8 mouse cellular contexts compared by ENCODE assay signal in genomic region chr4:137993291-137993758, GRCm38 (mm10). TPM values are rescaled to one million over a fixed set of nuclear protein-coding genes. Genes with fewer than 3 reads are reported as not detected.
DNase-seq lines count a peak whose midpoint lies in the region; ATAC-seq and TF ChIP-seq lines count a peak whose summit lies in the region.

No protein-coding gene starts in this region.

- H3K4me1 ChIP-seq in CH12.LX (ENCODE audit: control insufficient read depth in 1 of 2, insufficient read depth in 2 of 2): peaks cover 4 to 24% of the 10 kb centered on the region in 2 experiments
- H3K4me1 ChIP-seq in forebrain, embryonic 12.5 days: peaks cover 35% of the 10 kb centered on the region
- H3K4me1 ChIP-seq in liver, postnatal 0 days (ENCODE audit: insufficient read depth): peaks cover 22% of the 10 kb centered on the region
- peaks cover 23% of the 10 kb centered on the region for H3K4me1 ChIP-seq in neural tube, embryonic 14.5 days (ENCODE audit: control insufficient read depth, insufficient read depth, low read length)

- TF ChIP-seq CTCF in CH12.LX (conservative IDR thresholded peaks at IDR 0.05 in 1 of 2, IDR thresholded peaks at IDR 0.05 in 1 of 2; ENCODE audit: low read depth in 2 of 2, low read length in 2 of 2): no peak
- 0 out of 2 replicates have a peak, but pooled peaks have one; percentile 3 for TF ChIP-seq CTCF in liver, postnatal 0 days (IDR thresholded peaks at IDR 0.05; ENCODE audit: low read depth)

- peak; percentile 94 for ATAC-seq in forebrain, embryonic 12.5 days (ENCODE audit: low FRiP score)
- ATAC-seq in liver, postnatal 0 days: peak; percentile 93
- ATAC-seq in neural tube, embryonic 14.5 days (ENCODE audit: low read depth): peak; percentile 94

- peak overlapping the region; percentile 93 for H3K9ac ChIP-seq in CH12.LX (ENCODE audit: insufficient read depth, low read depth)
- H3K9ac ChIP-seq in forebrain, embryonic 12.5 days: peak overlapping the region; percentile 100
- peak overlapping the region; percentile 96 for H3K9ac ChIP-seq in liver, postnatal 0 days (replicated peaks)
- H3K9ac ChIP-seq in neural tube, embryonic 14.5 days (replicated peaks; ENCODE audit: low read depth, low read length): peak overlapping the region; percentile 98

- DNase-seq in CH12.LX (ENCODE audit: extremely low read depth): peak; percentile 89
- DNase-seq in c-Kit-positive CD71-positive TER-119-positive erythroid progenitor cells, embryonic 14.5 days (ENCODE audit: low spot score): peak; percentile 93
- DNase-seq in heart, postnatal 10 days: peak; percentile 100
- DNase-seq in large intestine, adult 2 months (ENCODE audit: low read depth, low spot score): peak; percentile 90
- DNase-seq in liver, postnatal 0 days: peak; percentile 97
- peak; percentile 100 for DNase-seq in testis, postnatal 10 days (ENCODE audit: low spot score)

- TF ChIP-seq RAD21 in CH12.LX (IDR thresholded peaks at IDR 0.05; ENCODE audit: low read depth, low read length): no peak

- in situ Hi-C loops in CH12.LX (cut with MboI; ENCODE audit: low pct_ligation_motif_present, low pct_unique_long_range_greater_than_20kb, low sequenced_read_pairs): no loop called here

- peak overlapping the region; percentile 44 to 93 (median 72) for H3K4me3 ChIP-seq in CH12.LX (replicated peaks in 1 of 3; ENCODE audit: low read depth in 2 of 3, low read length in 2 of 3, poor library complexity in 1 of 3)
- H3K4me3 ChIP-seq in forebrain, embryonic 12.5 days (replicated peaks): peak overlapping the region; percentile 100
- H3K4me3 ChIP-seq in liver, postnatal 0 days (ENCODE audit: low read depth, low read length): peak overlapping the region; percentile 84
- peak overlapping the region; percentile 91 for H3K4me3 ChIP-seq in neural tube, embryonic 14.5 days (ENCODE audit: low read depth, low read length)

- H3K27ac ChIP-seq in CH12.LX (ENCODE audit: insufficient read depth, low read depth): peak overlapping the region; percentile 66
- H3K27ac ChIP-seq in forebrain, embryonic 12.5 days: peak overlapping the region; percentile 97
- H3K27ac ChIP-seq in liver, postnatal 0 days (ENCODE audit: low read depth): peak overlapping the region; percentile 90
- H3K27ac ChIP-seq in neural tube, embryonic 14.5 days (ENCODE audit: low read depth, low read length): peak overlapping the region; percentile 97

- H3K27me3 ChIP-seq in CH12.LX (replicated peaks): peaks cover 6% of the 10 kb centered on the region
- peaks cover 5% of the 10 kb centered on the region for H3K27me3 ChIP-seq in forebrain, embryonic 12.5 days
- H3K27me3 ChIP-seq in liver, postnatal 0 days (ENCODE audit: insufficient read depth, low read length): peaks cover 7% of the 10 kb centered on the region; the same call in 1 of the 2 replicates
- 0 out of 2 replicates have a peak, but pooled peaks cover 3% of the 10 kb centered on the region for H3K27me3 ChIP-seq in neural tube, embryonic 14.5 days (ENCODE audit: control insufficient read depth, insufficient read depth, low read length)

- peaks cover 36% of the 10 kb centered on the region for H3K79me2 ChIP-seq in CH12.LX (replicated peaks; ENCODE audit: control insufficient read depth, extremely low read depth, insufficient read depth, poor library complexity, severe bottlenecking)

- TF ChIP-seq EP300 in CH12.LX (IDR thresholded peaks at IDR 0.05; ENCODE audit: low read length): no peak
- TF ChIP-seq EP300 in liver, postnatal 0 days (IDR thresholded peaks at IDR 0.05; ENCODE audit: low read depth): no peak

- peak; percentile 93 for TF ChIP-seq POLR2A in CH12.LX (IDR thresholded peaks at IDR 0.05; ENCODE audit: low read depth, low read length)

- dilution Hi-C loops in CH12.LX (cut with MboI; ENCODE audit: extremely low pct_ligation_motif_present, extremely low pct_unique_long_range_greater_than_20kb, low sequenced_read_pairs): no loop called here

- WGBS in forebrain, embryonic 12.5 days: under 1% methylated on average over 44 of the region's 59 CpGs
- WGBS in large intestine, adult 2 months: under 1% methylated on average over 57 of the region's 59 CpGs
- under 1% methylated on average over 38 of the region's 59 CpGs for WGBS in liver, postnatal 0 days (ENCODE audit: insufficient replicate concordance)
- WGBS in neural tube, embryonic 14.5 days: under 1% methylated on average over 47 of the region's 59 CpGs

- intact Hi-C loops in heart, postnatal 10 days (cut with DNase I): no loop called here

- peaks cover 12 to 26% of the 10 kb centered on the region in 2 experiments for H3K36me3 ChIP-seq in CH12.LX (replicated peaks in 1 of 2; ENCODE audit: control insufficient read depth in 1 of 2, insufficient read depth in 1 of 2, low read length in 1 of 2)
- H3K36me3 ChIP-seq in forebrain, embryonic 12.5 days (replicated peaks): peaks cover 17% of the 10 kb centered on the region
- peaks cover 14% of the 10 kb centered on the region for H3K36me3 ChIP-seq in liver, postnatal 0 days (replicated peaks; ENCODE audit: insufficient read depth, low read length)
- H3K36me3 ChIP-seq in neural tube, embryonic 14.5 days (ENCODE audit: control insufficient read depth, insufficient read depth, low read length): peaks cover 5% of the 10 kb centered on the region; the same call in 1 of the 2 replicates

- no peak overlapping the region for H3K4me2 ChIP-seq in CH12.LX (ENCODE audit: insufficient read depth, low read depth, poor library complexity, severe bottlenecking)
- H3K4me2 ChIP-seq in forebrain, embryonic 12.5 days: peak overlapping the region; percentile 77
- H3K4me2 ChIP-seq in liver, postnatal 0 days (ENCODE audit: low read depth, low read length): peak overlapping the region; percentile 80
- H3K4me2 ChIP-seq in neural tube, embryonic 14.5 days (ENCODE audit: low read depth, low read length): peak overlapping the region; percentile 84

- H3K9me3 ChIP-seq in CH12.LX (replicated peaks; ENCODE audit: low read length): peaks cover 7% of the 10 kb centered on the region
- no peaks in the 10 kb centered on the region for H3K9me3 ChIP-seq in forebrain, embryonic 12.5 days
- H3K9me3 ChIP-seq in liver, postnatal 0 days (ENCODE audit: low read length): no peaks in the 10 kb centered on the region
- H3K9me3 ChIP-seq in neural tube, embryonic 14.5 days (ENCODE audit: control insufficient read depth, low read length): no peaks in the 10 kb centered on the region

TF ChIP-seq in CH12.LX, 34 proteins besides CTCF, POLR2A, EP300 and RAD21:
- TF ChIP-seq TCF12 (IDR thresholded peaks at IDR 0.05; ENCODE audit: low read depth, low read length) (peak; percentile 65), SIN3A (IDR thresholded peaks at IDR 0.05; ENCODE audit: low read length) (no peak; the same call in 1 of the 2 replicates), MAX (IDR thresholded peaks at IDR 0.05; ENCODE audit: low read length) (peak; percentile 4; the same call in 1 of the 2 replicates), SMC3 (IDR thresholded peaks at IDR 0.05; ENCODE audit: low read depth, low read length) (no peak), CHD2 (IDR thresholded peaks at IDR 0.05; ENCODE audit: low read length) (no peak), USF1 (IDR thresholded peaks at IDR 0.05; ENCODE audit: low read depth, low read length) (no peak), NELFE (IDR thresholded peaks at IDR 0.05; ENCODE audit: low read depth, low read length) (peak; percentile 91), MYC (IDR thresholded peaks at IDR 0.05; ENCODE audit: low read depth, low read length) (peak; percentile 57; the same call in 1 of the 2 replicates), ZMIZ1 (IDR thresholded peaks at IDR 0.05; ENCODE audit: low read depth, low read length) (peak; percentile 89; the same call in 1 of the 2 replicates), USF2 (conservative IDR thresholded peaks at IDR 0.05; ENCODE audit: low read depth, low read length) (no peak), IRF4 (IDR thresholded peaks at IDR 0.05; ENCODE audit: low read depth, low read length) (no peak), ZNF384 (IDR thresholded peaks at IDR 0.05; ENCODE audit: low read depth, low read length) (no peak), MEF2A (IDR thresholded peaks at IDR 0.05; ENCODE audit: borderline replicate concordance, low read depth, low read length) (peak; percentile 9; the same call in 1 of the 2 replicates), E2F4 (IDR thresholded peaks at IDR 0.05; ENCODE audit: insufficient replicate concordance, low read depth, low read length) (no peak), ELF1 (IDR thresholded peaks at IDR 0.05; ENCODE audit: low read depth, low read length) (peak; percentile 66; the same call in 1 of the 2 replicates), CHD1 (IDR thresholded peaks at IDR 0.05; ENCODE audit: low read depth, low read length) (no peak), MAFK (IDR thresholded peaks at IDR 0.05; ENCODE audit: insufficient replicate concordance, low read length) (no peak), BHLHE40 (IDR thresholded peaks at IDR 0.05; ENCODE audit: low read depth, low read length) (no peak), HCFC1 (IDR thresholded peaks at IDR 0.05; ENCODE audit: low read depth, low read length) (no peak), KAT2A (IDR thresholded peaks at IDR 0.05; ENCODE audit: insufficient replicate concordance, low read length) (peak; percentile 83; the same call in 1 of the 2 replicates), RCOR1 (conservative IDR thresholded peaks at IDR 0.05; ENCODE audit: low read depth, low read length) (no peak), MAZ (IDR thresholded peaks at IDR 0.05; ENCODE audit: low read depth, low read length) (no peak), UBTF (IDR thresholded peaks at IDR 0.05; ENCODE audit: low read depth, low read length) (no peak), ZC3H11A (IDR thresholded peaks at IDR 0.05; ENCODE audit: low read depth, low read length) (no peak), TBP (conservative IDR thresholded peaks at IDR 0.05; ENCODE audit: low read depth, low read length) (0 out of 2 replicates have a peak, but pooled peaks have one; percentile 53), ZKSCAN1 (IDR thresholded peaks at IDR 0.05; ENCODE audit: borderline replicate concordance, low read depth, low read length) (no peak)

RNA-seq across cellular contexts. Expression of gene Eif4g3, which starts 0.5 kb away (rescaled TPM):
- total RNA-seq in CH12.LX (2012; rRNA removed) (22.3 and 24.0 TPM in 2 replicates), CH12.LX (2014; rRNA removed) (10.8 and 11.9 TPM in 2 replicates)
- polyA plus RNA-seq in CH12.LX (2012; ENCODE audit: insufficient read length, low read depth): 44.2 and 47.2 TPM in 2 replicates
- 58.0 and 60.5 TPM in 2 replicates for polyA plus RNA-seq in forebrain, embryonic 12.5 days (2016; fragmentation: Nextera tagmentation; extraction: Ambion mirVana)
- total RNA-seq in heart, postnatal 10 days (2021): 10 to 100 TPM; 59.1 to 60.6 TPM
- 16.6 and 25.8 TPM in 2 replicates for polyA plus RNA-seq in large intestine, adult 2 months (2012; rRNA removed)
- 5.8 and 5.9 TPM in 2 replicates for polyA plus RNA-seq in liver, postnatal 0 days (2015; fragmentation: Nextera tagmentation; extraction: Ambion mirVana)
- polyA plus RNA-seq in neural tube, embryonic 14.5 days (2014; fragmentation: Nextera tagmentation; extraction: Ambion mirVana): 64.9 and 71.4 TPM in 2 replicates

Comparison
In these comparisons a context has a peak if more than half of its experiments do, and no peak if none do; other contexts are left out.
1. Peak in every context shown above with its lines: DNase-seq, ATAC-seq, H3K4me3 ChIP-seq and H3K27ac ChIP-seq.